Mouse (Mus musculus) CH12.LX (cell line): ENCODE measurements around the gene Akr1cl.

Experiments used
- CTCF ChIP-seq, 2 experiments: IDR thresholded peaks in 1 of 2; conservative IDR thresholded peaks in 1 of 2; 2 replicates each; pipeline ENCODE4 v1.5.1; 2011 to 2012; ENCODE audit warnings: low read depth in 2 of 2, low read length in 2 of 2, improper control_type of control experiment in 1 of 2, inconsistent platforms in 1 of 2, mild to moderate bottlenecking in 1 of 2, moderate library complexity in 1 of 2
- ETS1 ChIP-seq: conservative IDR thresholded peaks from 2 replicates; pipeline ENCODE4 v1.6.1; 2012; ENCODE audit warnings: low read depth, mild to moderate bottlenecking, inconsistent platforms, low read length, improper control_type of control experiment, moderate library complexity
- USF1 ChIP-seq: IDR thresholded peaks from 2 replicates; pipeline ENCODE4 v1.6.1; 2014; ENCODE audit warnings: low read depth, mild to moderate bottlenecking, inconsistent platforms, low read length, improper control_type of control experiment

GRCm38 (mm10) chr1:65046401-65047109 lies 14.0 kb upstream of the Akr1cl start:
- no peak for TF ChIP-seq USF1
- TF ChIP-seq ETS1: no peak
- peak; percentile 52 to 83 for TF ChIP-seq CTCF (conservative IDR thresholded peaks at IDR 0.05 in 1 of 2, IDR thresholded peaks at IDR 0.05 in 1 of 2; ENCODE audit: low read depth in 2 of 2, low read length in 2 of 2)
